Mouse (Mus musculus) small intestine, adult 2 months (tissue): ENCODE results near the gene Nanp.

Source experiments
- CTCF ChIP-seq: fragments of 200-500 bp; IDR thresholded peaks from 2 replicates; pipeline ENCODE4 v1.5.1; 2012; ENCODE audit warnings: low read depth, mild to moderate bottlenecking, control low read depth, inconsistent platforms, low read length, moderate library complexity, mixed read lengths; ENCODE audit not compliant: insufficient replicate concordance, insufficient read length; ENCODE audit errors: extremely low read depth
- POLR2A ChIP-seq: fragments of 200-500 bp; IDR thresholded peaks from 2 replicates; pipeline ENCODE4 v1.6.1; 2012; ENCODE audit warnings: low read depth, mild to moderate bottlenecking, control low read depth, inconsistent platforms, low read length, moderate library complexity

GRCm38 (mm10) chr2:151021158-151021557, 18.0 kb downstream of the Nanp start:
- TF ChIP-seq POLR2A = no peak
- TF ChIP-seq CTCF = no peak
